11 mouse cellular contexts compared by ENCODE assay signal in genomic region chr6:70967422-70967821, GRCm38 (mm10). TPM values are rescaled to one million over a fixed set of nuclear protein-coding genes. Genes with fewer than 3 reads are reported as not detected.
DNase-seq lines count a peak whose midpoint lies in the region; ATAC-seq and TF ChIP-seq lines count a peak whose summit lies in the region.
"Had no signal": no experiment of that assay in that cellular context is flagged by ENCODE, and none has a peak within 500 bp of the region (broad histone marks: within the 10 kb centered on the region; RNA-seq: fewer than 3 reads in every experiment).

No protein-coding gene starts in this region.

- WGBS in heart, embryonic 13.5 days: 2% methylated on average over 8 of the region's 8 CpGs
- 2% methylated on average over 8 of the region's 8 CpGs for WGBS in hindbrain, embryonic 10.5 days
- 3% methylated on average over 8 of the region's 8 CpGs for WGBS in midbrain, embryonic 10.5 days

- CTCF ChIA-PET in Patski (lab: Charles Lee): interaction anchor here (1.3 kb wide), 1 partner anchor 14 kb away, joined by 4 read pairs; no protein-coding TSS in a partner anchor

- peaks cover 16% of the 10 kb centered on the region for H3K4me1 ChIP-seq in heart, embryonic 13.5 days
- peaks cover 28% of the 10 kb centered on the region for H3K4me1 ChIP-seq in hindbrain, embryonic 10.5 days (replicated peaks)
- H3K4me1 ChIP-seq in midbrain, embryonic 10.5 days: peaks cover 23% of the 10 kb centered on the region

- no peaks in the 10 kb centered on the region for H3K36me3 ChIP-seq in heart, embryonic 13.5 days
- no peaks in the 10 kb centered on the region for H3K36me3 ChIP-seq in hindbrain, embryonic 10.5 days
- H3K36me3 ChIP-seq in midbrain, embryonic 10.5 days: no peaks in the 10 kb centered on the region

- H3K4me3 ChIP-seq in heart, embryonic 13.5 days: peak overlapping the region; percentile 22; the same call in 1 of the 2 replicates
- H3K4me3 ChIP-seq in hindbrain, embryonic 10.5 days: peak overlapping the region; percentile 43
- peak overlapping the region; percentile 42 for H3K4me3 ChIP-seq in midbrain, embryonic 10.5 days

- H3K9me3 ChIP-seq in heart, embryonic 13.5 days: no peaks in the 10 kb centered on the region
- H3K9me3 ChIP-seq in hindbrain, embryonic 10.5 days: no peaks in the 10 kb centered on the region
- no peaks in the 10 kb centered on the region for H3K9me3 ChIP-seq in midbrain, embryonic 10.5 days (replicated peaks)

- POLR2A ChIA-PET in Patski (lab: Charles Lee): no interaction called here

- no peak for ATAC-seq in heart, embryonic 13.5 days (ENCODE audit: extremely low read depth, insufficient number of reproducible peaks, low FRiP score, low TSS enrichment)
- ATAC-seq in Patski: peak; percentile 78

- peaks cover 50% of the 10 kb centered on the region for H3K27me3 ChIP-seq in heart, embryonic 13.5 days (replicated peaks)
- H3K27me3 ChIP-seq in Patski: no peaks in the 10 kb centered on the region
- peaks cover 58% of the 10 kb centered on the region for H3K27me3 ChIP-seq in hindbrain, embryonic 10.5 days (ENCODE audit: insufficient read depth, poor library complexity, severe bottlenecking)
- peaks cover 56% of the 10 kb centered on the region for H3K27me3 ChIP-seq in midbrain, embryonic 10.5 days (ENCODE audit: low read depth, poor library complexity, severe bottlenecking)

- DNase-seq in heart, adult 18-20 months: no peak
- DNase-seq in Patski (ENCODE audit: low read depth, low spot score): peak; percentile 38
- DNase-seq in hindbrain, embryonic 10.5 days (ENCODE audit: low spot score): peak; percentile 26
- peak; percentile 37 for DNase-seq in midbrain, embryonic 10.5 days (ENCODE audit: low spot score)
- DNase-seq in cerebellum, adult 18-20 months: no peak
- DNase-seq in layer of hippocampus, adult 9-10 months (ENCODE audit: low spot score): no peak
- no peak for DNase-seq in lung, postnatal 10 days
- DNase-seq: heart, postnatal 14 days; lung, adult 18-20 months; right cerebral cortex, postnatal 4 days had no signal

- in situ Hi-C loops in Patski (cut with MboI; ENCODE audit: low pct_unique_long_range_greater_than_20kb): no loop called here

- peak overlapping the region; percentile 60 for H3K4me2 ChIP-seq in heart, embryonic 13.5 days

- H3K9ac ChIP-seq in heart, embryonic 13.5 days: no peak overlapping the region

- TF ChIP-seq CTCF in Patski (IDR thresholded peaks at IDR 0.05): no peak

- H3K27ac ChIP-seq in heart, embryonic 13.5 days (replicated peaks): no peak overlapping the region
- peak overlapping the region; percentile 56 for H3K27ac ChIP-seq in hindbrain, embryonic 10.5 days
- 0 out of 2 replicates have a peak overlapping the region, but pooled peaks have one; percentile 55 for H3K27ac ChIP-seq in midbrain, embryonic 10.5 days (replicated peaks)

RNA-seq across cellular contexts. Expression of gene Foxi3, which starts 11.1 kb away (rescaled TPM):
- not detected in 2 replicates for polyA plus RNA-seq in heart, embryonic 13.5 days (2015; fragmentation: Nextera tagmentation; extraction: Ambion mirVana)
- total RNA-seq in heart, adult 18-20 months (2021): not detected
- polyA plus RNA-seq in Patski (2021): not detected
- not detected in 2 replicates for polyA plus RNA-seq in hindbrain, embryonic 10.5 days (2016; fragmentation: Nextera tagmentation; extraction: Ambion mirVana)
- polyA plus RNA-seq in midbrain, embryonic 10.5 days (2016; fragmentation: Nextera tagmentation; extraction: Ambion mirVana): 0.10 TPM in 1 of 2 replicates, not detected in the other
- total RNA-seq: heart, postnatal 14 days had no signal

RNA-seq across cellular contexts. Expression of gene Tex37, which starts 48.7 kb away (rescaled TPM):
- polyA plus RNA-seq in heart, embryonic 13.5 days (2015; fragmentation: Nextera tagmentation; extraction: Ambion mirVana): not detected in 2 replicates
- not detected for total RNA-seq in heart, adult 18-20 months (2021)
- not detected for polyA plus RNA-seq in Patski (2021)
- not detected in 2 replicates for polyA plus RNA-seq in hindbrain, embryonic 10.5 days (2016; fragmentation: Nextera tagmentation; extraction: Ambion mirVana)
- polyA plus RNA-seq in midbrain, embryonic 10.5 days (2016; fragmentation: Nextera tagmentation; extraction: Ambion mirVana): not detected in 2 replicates
- total RNA-seq: heart, postnatal 14 days had no signal

Comparison
In these comparisons a context has a peak if more than half of its experiments do, and no peak if none do; other contexts are left out.
1. DNase-seq: peak in Patski (single experiment), hindbrain, embryonic 10.5 days (single experiment) and midbrain, embryonic 10.5 days (single experiment); none in heart, adult 18-20 months (0 of 2), cerebellum, adult 18-20 months (0 of 2), layer of hippocampus, adult 9-10 months (single experiment) and lung, postnatal 10 days (single experiment).
2. Peak in every context shown above with its lines, with median percentiles within 50 percentile points of each other: H3K4me3 ChIP-seq.